Mouse (Mus musculus): ENCODE results near the gene Ripor2.

DNA sequence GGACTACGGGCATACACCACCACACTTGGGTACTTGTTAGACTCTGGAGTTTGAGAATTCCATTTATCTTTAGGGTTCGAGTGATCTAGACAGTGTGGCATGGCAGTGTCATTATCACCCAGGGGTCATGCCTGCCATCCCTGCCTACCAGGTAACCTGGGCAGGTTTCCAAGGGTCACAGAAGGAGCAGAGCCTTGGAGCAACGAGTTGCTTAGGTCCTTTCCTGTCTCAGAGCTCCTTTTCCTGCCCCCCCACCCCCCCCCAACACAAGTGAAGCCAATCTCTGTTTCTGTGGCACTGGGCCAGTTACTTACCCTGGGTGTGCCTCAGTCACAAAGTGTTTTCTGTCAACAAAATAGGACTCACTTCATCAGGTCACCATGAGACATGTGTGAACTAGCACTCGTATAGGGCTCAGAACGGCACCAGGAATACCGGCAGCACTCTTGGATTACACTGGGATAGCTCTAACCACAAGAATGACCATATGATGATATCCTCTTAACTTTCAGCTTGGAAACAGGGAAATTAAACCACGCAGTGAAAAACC lies 130.7 kb downstream of the Ripor2 start:
- no peak for TF ChIP-seq CTCF (IDR thresholded peaks at IDR 0.05; ENCODE audit: borderline replicate concordance, control insufficient read depth, extremely low read depth, insufficient read depth, low read length, poor library complexity)
- TF ChIP-seq POLR2A (IDR thresholded peaks at IDR 0.05; ENCODE audit: control insufficient read depth, extremely low read depth, insufficient read depth, low read length, poor library complexity) = no peak
